Mouse (Mus musculus) neural tube, embryonic 10.5 days (tissue): ENCODE measurements around the gene Fbxo7.
A peak's percentile ranks its signal among the peaks of the same experiment; 100 is the strongest.

Experiments
- DNase-seq: peaks from one replicate; pipeline ENCODE4 v3.0.0-alpha.2; 2017; ENCODE audit warnings: low spot score; ENCODE audit errors: extremely low spot score

Fbxo7 gene

DNA sequence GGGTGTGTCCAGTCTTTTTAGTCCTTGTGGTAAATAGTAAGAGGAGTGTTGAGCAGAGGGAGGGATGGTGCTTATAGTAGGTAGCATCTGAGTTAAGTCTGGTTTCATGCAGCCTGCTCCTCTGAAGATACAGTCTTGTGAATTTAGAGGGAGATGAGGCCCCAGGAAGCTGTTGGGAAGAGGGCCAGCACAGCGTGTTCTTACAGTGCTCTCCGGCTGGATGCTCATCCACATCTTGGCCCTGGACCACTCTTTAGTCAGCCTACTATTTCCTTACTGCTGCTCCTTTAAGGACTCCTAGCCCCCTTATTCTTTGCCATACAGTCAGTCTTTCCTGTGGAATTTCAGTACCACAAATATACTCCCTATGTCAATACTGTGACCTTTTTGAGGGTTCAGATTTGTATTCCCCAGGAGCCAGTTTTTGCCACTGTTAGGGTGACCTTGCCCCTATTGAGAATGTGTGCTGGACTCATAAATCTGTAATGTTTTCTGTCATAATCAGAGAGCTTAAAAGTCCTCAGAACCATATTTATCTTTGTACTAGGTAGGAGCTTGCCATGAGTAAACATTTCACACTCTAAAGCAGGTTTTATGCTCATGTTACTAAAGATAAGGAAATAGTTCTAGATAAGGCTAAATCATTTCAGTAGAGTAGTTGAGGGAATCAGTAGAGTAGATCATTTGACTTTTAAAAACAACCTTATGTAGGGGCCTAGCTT lies 12.4 kb downstream of the Fbxo7 start:
- no peak for DNase-seq

DNA sequence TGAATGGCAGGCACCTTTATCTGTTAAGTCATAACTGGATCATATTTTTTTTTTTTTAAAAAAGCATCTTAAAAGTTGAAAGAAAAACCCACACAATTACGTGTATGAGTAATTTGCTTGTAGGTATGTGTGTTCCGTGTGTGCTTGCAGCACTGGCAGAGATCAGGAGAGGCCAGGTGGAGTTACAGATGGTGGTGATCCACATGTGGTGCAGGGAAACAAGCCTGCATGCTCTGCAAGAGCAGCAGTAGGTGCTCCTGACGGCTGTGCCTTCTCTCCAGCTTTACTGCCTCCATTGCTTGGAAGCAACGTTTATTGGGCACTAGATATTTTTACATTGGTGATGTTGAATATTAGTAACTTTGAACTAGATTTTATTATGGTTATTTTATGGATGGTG lies 21.9 kb downstream of the Fbxo7 start:
- no peak for DNase-seq

DNA sequence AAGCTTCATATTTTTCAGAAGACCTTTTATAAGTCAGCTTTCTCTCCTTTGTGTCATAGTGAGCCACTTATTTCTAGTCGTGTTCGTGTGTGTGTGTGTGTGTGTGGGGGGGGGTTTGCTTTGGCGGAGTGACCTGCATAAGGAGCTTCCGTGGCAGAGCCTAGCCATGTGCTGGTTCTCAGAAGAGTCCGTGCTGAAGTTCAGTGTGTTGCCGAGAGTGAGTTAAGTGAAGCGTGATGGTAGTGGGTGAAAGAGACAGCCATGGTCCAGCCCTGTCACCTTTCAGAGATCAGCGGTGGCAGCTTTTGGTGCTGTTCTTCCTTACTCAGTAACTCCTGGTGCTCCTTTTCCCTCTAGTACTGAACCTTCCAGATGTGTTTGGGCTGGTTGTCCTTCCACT lies 22.3 kb downstream of the Fbxo7 start:
- DNase-seq = no peak

DNA sequence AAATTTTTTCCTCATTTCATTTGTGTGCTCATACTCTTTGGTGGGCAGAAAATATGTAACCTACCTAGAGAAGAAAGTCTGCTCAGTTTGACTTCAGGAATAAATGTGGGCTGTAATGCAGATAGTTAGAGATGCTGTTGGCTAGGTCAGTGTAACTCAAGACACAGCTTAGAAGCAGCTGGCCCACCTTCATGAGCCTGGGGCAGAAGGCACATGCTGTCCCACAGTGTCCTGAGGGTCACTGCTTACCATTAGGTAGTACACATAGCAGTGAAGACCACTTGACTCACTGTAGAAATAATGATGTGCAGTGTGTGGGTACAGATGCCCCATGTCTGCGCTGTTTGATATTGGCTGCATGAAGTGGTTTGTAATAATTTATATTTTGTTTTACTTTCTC lies 24.6 kb downstream of the Fbxo7 start:
- DNase-seq = no peak

DNA sequence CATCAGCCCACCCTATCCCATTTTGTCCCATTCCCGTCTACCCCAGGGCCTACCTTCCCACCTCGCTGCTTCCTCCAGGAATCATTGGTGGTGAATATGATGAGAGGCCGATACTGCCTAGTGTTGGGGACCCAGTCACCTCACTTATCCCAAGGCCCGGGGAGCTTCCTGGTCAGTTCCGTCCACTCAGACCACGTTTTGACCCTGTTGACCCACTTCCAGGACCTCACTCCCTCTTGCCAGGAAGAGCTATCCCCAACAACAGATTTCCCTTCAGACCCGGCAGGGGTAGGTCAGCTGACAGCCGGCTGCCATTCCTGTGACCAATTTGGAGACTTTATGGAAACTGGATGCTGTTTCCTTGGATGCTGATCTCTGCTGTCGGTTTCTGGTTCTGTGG lies 26.0 kb downstream of the Fbxo7 start:
- DNase-seq = peak; percentile 9

DNA sequence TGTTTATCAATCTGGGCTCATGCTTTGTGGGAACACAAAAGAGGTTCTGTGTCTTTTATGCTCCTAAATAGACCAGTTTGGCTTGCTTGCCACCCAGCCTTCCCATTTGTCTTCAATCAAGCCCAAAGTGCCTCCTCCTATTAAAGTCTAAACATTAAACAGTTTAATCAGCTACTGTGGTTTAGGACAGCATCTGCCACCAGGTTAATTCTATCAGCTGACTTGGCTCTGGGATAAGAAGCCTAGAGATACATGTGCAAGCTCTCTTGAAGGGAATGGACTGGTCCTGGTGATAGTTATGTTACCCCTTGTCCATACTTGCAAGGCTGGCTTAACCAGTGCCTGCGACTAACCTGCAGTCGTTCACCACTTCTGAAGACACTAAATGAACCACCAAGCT lies 28.8 kb downstream of the Fbxo7 start:
- no peak for DNase-seq

DNA sequence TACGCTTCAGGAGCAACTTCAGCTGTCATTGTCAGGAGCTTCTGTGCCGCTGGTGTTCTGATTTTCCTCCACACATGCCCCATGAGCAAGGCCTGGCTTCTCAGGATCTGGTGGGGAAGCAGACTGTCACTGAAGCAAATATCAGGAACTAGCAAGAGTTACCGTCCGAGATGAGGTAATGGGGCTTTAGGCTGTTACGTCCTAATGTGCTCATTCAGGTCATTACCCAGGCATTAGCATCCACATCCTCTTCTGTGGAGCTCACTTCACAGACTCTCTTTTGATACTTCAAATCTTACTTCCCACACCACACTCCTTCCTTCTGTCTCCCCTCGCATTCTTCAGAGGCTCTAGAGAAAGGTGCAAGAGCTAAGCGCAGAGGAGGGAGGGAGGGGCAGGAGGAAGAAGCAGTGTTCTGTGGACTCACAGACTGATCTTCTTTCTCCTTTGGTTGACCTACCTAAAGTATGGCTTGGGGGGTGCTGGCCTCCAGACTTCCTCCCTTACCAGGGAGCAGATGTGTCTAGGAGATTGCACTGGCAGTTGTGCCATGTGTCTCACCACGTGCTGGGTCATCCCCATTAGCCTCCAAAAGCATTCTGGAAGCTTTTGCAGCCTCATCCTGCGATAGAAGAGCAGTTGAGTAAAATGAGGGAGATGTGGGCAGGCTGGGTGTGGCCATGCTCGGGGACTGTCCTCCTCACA lies 31.2 kb downstream of the Fbxo7 start:
- peak; percentile 10 for DNase-seq

DNA sequence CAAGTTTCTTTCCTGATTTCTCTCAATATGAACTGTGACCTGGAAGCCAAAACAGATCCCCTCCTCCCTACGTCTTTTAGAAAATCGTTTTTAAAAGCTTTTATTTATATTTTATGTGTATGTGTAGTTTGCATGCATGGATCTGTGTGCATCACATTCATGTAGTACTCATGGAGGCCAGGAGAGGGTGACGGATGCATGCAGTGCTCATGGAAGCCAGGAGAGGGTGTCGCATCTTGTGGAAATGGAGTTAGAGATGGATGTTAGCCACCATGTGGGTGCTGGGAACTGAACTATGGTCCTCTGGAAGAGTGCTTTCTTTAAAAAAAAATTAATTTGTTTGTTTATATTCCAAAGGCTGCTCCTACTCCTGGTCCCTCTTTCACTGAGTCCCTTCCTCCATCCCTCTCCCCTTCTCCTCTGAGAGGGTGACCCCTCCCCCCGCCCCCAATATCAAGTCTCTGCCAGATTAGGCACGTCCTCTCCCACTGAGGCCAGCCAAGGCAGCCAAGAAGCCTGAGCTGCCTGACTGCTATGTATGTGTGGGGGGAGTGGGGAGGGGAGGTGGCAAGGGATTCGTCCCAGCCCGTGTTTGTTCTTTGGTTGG lies 34.6 kb downstream of the Fbxo7 start:
- DNase-seq = no peak

DNA sequence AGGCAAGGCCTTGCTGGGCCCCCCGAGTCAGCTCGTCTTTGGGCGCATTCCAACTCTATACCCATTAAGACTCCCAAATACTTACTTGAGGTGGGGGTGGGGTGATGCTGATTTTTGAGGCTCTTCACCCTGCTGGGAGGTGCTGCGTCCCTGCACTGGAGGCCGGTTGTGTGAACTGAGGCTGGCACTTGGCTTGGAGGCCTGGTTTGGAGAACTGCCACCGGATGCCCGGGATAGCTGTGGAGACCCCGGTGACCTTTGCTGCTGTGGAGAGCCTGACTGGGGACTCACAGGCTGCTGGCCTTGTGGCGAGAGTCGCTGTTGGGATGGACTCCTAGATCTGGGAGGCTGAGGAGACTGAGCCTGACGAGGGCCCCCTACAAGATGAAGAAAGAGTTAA lies 35.5 kb downstream of the Fbxo7 start:
- no peak for DNase-seq

DNA sequence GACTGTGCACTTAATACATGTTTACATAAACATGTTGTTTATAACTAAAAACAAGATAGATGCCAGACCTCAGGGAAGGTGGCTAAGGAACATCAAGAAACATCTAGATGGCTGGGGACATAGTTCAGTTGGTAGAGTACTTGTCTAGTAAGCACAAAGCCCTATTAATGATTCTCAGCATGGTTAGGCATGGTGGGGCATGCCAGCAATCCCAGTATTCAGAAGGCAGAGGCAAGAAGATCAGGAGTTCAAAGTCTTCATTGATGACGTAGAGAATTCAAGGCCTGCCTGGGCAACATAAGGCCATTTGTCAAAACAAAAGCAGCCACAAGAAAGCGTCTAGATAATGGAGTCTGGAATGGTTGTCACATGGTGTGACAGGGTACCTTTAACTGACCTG lies 35.9 kb downstream of the Fbxo7 start:
- no peak for DNase-seq

DNA sequence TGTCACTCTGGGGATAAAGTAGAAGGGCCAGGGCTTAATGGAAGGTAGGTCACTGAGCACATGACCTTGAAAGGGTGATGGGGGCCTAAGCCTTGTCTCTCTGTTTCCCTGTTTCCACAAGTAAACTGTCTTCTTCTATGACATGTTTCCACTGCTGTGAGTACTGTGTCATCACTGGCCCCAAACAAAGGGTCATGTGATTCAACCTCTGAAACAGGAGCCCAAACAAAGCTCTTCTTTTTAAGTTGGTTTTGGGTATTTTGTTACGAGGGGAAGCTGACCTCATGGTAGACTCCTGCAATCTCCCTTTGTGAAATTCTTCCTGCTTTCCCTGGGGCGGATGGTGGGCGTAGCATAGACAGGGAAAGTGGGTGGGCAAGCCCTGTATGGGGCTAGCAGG lies 38.5 kb downstream of the Fbxo7 start:
- DNase-seq = no peak

DNA sequence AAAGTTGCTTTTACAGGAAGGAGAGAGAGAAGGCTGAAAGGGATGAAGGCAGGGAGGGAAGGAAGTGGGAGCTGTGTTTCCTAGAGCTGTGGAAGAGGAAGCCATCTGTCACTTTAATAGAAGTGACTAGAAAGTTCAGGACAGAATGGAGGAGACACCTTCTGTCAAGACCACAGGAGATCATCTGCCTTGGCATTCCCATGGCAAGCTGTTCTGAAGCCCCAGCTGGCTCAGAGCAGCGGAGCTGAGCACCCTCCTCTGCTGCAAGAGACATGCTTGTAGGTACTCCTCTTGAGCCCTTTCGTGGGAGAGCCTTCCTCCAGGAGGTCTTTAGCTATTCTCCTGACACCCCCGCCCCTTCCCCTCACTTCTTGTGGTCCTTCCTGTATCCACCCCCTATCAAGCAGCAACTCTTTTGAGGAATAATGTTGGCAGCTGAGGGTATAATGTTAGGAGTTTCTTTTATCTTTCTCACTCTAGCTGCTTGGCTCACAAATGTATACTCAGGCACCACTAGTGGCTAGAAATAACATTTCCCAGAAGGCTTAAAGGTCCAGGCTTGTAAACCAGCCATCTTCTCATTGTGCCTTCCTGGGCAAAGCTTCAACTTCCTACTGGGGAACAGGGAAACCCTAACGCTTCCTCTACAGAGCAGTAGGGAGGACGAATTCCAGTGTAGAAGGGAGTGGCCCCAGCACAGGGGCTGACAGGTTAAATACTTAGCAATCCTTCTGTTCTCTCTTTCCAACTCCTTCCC lies 40.7 kb downstream of the Fbxo7 start:
- DNase-seq = no peak

DNA sequence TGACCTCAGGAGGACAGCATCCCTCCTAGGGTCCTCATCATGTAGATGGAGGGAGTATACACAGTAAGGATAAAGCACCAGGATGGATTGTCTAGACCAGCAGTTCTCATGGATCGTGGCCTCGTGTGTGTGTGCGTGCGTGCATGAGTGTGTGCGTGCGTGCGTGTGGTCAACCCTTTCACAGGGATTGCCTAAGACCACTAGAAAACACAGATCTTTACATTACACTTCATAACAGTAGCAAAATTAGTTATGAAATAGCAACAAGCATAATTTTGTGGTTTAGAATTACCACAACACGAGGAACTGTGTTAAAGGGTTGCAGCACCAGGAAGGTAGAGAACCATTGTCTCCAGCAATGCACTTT lies 41.2 kb downstream of the Fbxo7 start:
- no peak for DNase-seq

DNA sequence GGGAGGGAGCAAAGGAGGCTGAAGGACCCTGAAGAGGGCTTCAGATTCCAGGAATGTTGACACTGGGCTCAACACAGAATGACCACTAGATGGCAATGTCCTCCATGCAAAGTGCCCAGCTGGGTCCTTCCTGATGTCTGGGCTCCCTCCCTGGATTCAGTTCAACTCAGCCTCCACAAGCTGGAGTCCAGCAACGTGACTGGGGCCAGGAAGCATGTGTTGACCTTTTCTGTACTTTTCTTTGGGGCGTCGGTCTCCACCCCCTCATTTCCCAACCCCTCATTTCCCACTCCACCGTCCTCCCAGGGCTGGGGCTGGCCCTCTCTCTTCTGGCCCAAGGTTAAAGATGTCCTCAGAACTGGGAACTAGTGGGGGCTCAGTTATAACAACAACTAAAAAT lies 43.2 kb downstream of the Fbxo7 start:
- DNase-seq = peak; percentile 80

DNA sequence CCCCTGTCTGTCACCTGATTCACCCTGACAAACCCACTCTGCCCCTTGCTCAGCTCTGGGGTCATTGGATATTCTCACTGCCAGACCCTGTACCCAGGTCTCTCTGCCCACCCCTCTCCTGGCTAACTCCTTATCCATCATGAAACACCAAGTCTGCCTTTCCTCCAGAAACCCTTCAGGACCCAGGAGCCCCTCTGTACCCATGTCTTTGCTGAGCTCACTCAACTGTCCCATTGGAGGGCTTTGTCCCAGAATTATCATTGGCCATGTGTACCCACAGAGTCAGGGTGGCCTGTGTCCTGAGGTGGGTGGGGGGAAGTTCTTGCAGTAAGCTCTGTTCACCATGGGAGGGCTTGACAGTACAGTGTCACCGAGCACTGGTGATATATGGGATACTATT lies 43.9 kb downstream of the Fbxo7 start:
- DNase-seq = no peak

DNA sequence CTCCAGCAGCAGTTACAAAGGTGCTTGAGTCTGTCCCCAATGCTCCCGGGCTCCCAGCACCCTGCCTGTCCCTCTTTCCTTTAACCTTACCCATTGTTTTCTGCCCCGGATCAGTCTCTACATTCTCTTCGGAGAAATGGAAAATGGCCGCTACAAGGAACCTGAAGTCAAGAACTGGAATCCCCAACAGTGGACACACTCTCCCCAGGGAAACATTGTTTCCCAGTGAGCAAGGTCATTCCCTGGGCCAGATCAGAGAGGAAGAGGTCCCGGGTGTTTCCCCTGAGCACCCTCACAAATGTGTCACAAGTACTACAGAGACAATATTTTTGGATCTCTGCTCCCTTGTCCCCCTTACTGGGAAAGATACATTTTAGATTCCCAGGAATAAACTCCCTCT lies 44.9 kb downstream of the Fbxo7 start:
- DNase-seq = no peak

DNA sequence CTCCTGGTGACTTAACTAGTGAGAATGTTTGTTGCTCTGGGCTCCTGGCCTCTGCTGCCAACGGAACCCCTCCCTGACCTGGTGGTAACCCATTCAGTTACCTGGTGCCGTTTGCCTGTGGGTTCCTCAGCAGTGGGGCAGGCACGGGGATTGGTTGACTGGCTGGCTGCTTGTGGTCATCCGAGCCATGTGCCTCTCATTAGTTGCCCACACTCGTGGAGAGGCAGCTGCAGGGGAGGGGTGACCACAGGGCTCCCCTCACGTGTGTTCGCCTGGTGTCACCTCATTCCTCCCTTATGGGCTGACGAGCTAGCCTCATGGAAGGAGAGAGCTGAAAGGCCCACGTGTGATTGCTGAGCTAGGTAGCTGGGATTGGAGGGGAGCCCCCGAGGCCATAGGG lies 46.1 kb downstream of the Fbxo7 start:
- DNase-seq = no peak

DNA sequence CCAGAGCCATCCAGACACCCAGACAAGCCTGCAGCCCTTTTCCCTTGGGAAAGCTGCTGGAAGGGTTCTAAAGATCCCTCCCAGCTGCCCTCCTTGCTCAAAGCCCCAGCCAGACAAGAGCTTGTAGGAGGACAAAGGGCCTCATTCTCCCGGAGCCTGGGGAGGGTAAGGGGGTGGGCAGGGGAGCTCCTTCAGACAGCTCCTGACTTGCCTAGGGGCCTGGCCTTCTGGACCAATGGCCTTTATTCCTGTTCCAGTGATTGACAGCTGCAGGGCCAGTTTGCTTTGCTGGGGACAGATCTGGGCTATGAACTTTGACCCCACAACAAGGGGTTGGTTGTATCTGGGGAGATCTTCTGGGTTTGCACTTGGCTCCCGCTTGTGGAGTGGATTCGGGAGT lies 47.6 kb downstream of the Fbxo7 start:
- peak; percentile 35 for DNase-seq

DNA sequence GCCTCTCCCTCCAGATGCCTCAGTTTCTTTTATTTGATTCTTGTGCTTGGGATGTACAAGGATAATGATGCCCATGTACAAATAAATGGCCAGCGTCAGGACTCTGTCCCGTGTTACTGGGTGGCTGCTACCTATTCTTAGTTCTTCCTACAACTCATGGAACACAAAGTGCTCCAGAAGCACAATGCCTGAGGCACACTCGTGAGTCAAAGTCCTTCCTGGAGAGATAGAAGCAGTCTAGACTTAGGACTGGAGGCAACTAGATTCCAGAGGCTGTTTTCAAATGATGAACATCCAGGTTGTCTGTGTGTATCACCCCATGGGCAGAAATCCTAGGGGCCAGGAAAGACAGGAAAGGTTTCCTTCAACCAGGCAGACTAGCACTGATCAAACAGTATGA lies 49.0 kb downstream of the Fbxo7 start:
- no peak for DNase-seq

DNA sequence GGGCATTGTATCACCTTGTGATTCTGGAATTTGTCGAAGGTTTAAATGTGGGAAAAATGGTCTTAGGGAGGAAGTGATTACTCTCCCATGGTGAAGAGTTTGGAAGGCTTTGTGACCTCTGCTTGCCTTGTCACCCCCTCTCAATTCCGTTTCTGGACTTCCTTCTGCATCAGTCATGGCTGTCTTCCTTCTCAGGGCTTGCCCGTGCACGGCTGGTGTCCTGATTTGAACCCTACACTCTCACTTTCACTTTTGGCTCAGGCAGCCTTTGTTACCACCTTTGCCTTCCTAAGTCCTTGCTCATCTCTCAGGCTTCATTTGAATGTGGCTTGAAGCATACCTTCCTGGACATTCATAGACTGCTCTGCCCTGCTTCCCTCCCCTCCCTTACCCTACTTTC lies 52.4 kb downstream of the Fbxo7 start:
- DNase-seq = no peak

DNA sequence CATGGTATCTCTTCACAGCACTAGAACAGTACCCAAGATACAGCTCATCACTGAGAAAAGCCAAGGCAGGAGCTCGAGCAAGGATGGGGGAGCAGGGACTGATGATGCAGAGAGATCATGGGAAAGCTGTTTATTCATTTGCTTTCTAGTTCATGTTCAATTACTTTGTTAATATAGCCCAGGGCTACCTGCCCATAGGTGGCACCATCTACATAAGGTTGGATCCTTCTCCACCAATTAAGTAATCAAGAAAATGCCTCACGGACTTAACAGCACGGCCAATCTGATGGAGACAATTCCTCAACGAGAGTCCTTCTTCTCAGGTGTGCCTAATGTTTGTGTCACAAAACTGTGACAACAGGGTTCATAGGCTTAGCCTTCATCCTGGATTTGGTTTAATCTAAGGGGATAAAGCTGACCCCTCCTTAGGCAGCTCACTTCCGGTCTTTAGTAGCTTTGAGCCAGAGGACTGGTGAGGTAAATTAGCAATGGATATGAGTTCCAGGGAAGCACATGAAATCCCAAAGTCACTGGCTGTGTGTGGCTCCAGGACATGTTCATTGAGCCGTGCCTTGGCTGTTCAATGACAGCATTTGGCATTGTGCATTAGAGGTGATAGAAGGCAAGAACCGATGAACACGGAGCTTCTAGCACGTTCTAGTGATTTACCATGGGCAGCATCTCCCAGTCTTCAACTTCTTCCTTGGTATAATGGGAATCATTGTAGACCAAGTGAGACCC lies 53.4 kb downstream of the Fbxo7 start:
- DNase-seq = no peak

DNA sequence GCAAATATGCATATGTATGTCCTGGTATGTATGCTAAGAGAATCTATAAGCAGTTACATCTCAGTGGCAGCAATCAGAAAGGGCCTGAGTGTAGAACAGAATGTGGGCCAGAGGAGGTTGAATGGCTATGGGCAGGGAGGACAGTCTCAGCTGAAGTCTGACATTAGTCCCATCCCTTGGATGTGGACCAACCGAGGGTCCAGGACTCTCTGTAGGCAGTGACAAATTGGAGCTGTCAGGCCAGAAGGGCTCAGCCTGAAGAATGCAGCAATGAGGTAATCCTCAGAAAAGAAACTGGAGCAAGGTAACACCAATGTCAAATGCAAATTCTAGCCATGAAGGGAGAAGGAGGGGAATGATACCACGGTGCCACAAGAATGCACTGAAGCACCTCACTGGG lies 55.5 kb downstream of the Fbxo7 start:
- DNase-seq = no peak
